Mouse (Mus musculus): Measurements from ENCODE around the gene Olfr522.

Olfr522 gene

GRCm38 (mm10) chr7:140167950-140168349, 3.4 kb upstream of the Olfr522 start:
- in situ Hi-C loops (cut with MboI, MseI) = no loop called here

GRCm38 (mm10) chr7:140160363-140160762, 4.2 kb downstream of the Olfr522 start:
- in situ Hi-C loops (cut with MboI, MseI) = no loop called here

GRCm38 (mm10) chr7:140154218-140154927, 10.2 kb downstream of the Olfr522 start, which contains the start of gene Sprn:
Sprn (minus strand) TSS chr7:140154877.
- in situ Hi-C loops (cut with MboI, MseI) = no loop called here

GRCm38 (mm10) chr7:140153829-140154217, 10.7 kb downstream of the Olfr522 start:
- in situ Hi-C loops (cut with MboI, MseI) = no loop called here

DNA sequence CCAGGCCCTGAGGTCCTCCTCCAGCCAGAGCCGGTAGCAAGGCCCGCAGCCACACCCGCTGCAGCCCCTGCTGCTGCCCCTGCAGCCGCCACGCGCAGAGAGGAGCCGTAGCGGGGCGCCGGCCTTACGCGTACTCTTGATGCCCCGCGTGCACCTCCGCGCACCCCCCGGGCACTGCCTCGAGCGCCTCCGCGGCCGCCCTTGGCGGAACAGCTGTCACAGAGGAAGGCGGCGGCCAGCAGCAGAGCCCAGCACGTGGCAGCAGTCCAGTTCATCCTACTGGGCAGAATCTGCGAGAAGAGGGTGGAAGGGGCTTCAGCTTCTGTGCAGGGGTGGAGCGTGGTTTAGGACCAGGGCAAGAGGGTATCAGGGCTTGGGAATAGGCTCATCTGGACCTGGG, 11.2 kb downstream of the Olfr522 start:
- in situ Hi-C loops (cut with MboI, MseI) = no loop called here

- in situ Hi-C loops (cut with MboI, MseI) = no loop called here
Measured at GRCm38 (mm10) chr7:140144550-140144949, 20.0 kb downstream of the Olfr522 start.

DNA sequence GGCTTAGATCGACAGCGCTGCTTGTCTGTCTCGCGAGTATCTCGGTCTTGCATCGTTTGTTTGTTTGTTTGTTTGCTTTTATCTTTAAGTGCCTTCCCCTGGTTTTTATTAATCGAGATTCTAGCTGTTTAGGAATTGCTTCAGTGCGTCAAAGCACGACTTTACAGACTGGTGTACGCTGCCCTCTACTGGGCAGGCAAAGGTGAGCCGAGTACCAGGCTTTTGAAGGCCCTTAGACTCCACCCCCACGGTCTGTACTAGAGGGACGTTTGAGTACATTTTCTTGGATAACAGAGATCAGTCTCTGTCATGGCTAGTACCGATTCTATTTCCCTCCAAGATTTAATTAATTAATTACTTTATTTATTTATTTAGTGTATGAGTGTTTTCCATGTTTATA, 23.2 kb downstream of the Olfr522 start:
- in situ Hi-C loops (cut with MboI, MseI) = no loop called here

DNA sequence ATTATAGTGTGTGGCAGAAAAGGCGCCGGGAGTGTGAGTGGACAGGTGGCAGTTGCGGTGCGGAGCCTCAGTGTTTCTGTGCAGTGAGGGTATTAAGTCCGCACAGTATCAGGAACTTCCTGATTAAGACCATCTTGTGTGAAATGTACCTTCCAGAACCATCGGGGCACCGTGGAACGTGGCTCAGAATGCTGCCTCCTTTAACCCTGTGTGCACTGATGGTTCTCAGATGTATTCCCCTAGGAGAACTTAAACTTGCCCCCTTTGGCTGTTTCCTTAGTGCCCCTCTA, 26.6 kb downstream of the Olfr522 start:
- in situ Hi-C loops (cut with MboI, MseI) = loop anchor here (10.0 kb wide), 1 partner anchor 53 kb away; the partner anchor contains the start of gene Caly

GRCm38 (mm10) chr7:140137135-140138020, 27.2 kb downstream of the Olfr522 start, which contains the start of gene Mtg1:
Mtg1 (plus strand) TSS chr7:140137564.
- in situ Hi-C loops (cut with MboI, MseI) = loop anchor here (10.0 kb wide), 1 partner anchor 53 kb away; the partner anchor contains the start of gene Caly

DNA sequence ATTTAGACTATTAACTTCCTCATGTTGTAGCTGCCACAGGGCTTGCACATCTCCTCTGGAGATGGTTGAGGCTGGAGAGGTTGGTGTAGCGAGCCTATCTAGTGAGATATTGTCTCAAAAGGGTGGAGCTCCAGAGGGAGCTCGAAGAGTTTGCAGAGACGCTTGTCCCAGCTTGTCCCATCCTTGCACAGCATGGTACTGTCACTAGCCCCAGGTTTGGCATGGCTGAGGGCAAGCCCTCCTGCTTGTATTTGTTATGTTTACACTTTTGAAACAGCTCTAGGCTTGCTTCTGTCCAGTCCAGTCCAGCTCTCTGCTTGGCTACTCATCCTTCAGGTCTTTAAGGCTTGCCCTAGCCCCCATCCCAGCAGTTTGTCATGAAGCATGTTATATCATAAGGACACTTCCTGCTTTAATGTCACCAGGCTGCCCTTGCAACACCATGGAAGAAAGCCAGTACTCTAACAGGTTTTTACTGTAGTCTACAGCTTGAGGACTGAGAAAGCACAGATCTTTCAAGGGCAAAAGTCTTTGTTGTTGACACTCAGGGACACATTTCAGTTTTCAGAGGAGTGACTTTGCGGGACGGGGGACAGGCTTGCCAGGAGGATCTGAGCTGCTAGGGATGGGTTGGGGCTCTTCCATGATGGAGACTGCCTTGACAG, 29.3 kb downstream of the Olfr522 start:
- in situ Hi-C loops (cut with MboI, MseI) = loop anchor here (10.0 kb wide), 1 partner anchor 50 kb away; the partner anchor contains the start of gene Caly

- in situ Hi-C loops (cut with MboI, MseI) = loop anchor here (10.0 kb wide), 1 partner anchor 49 kb away; the partner anchor contains the start of gene Caly
Measured at GRCm38 (mm10) chr7:140134033-140134432, 30.5 kb downstream of the Olfr522 start.

- in situ Hi-C loops (cut with MboI, MseI) = loop anchor here (10.0 kb wide), 1 partner anchor 47 kb away; the partner anchor contains the start of gene Caly
Measured at GRCm38 (mm10) chr7:140132184-140132583, 32.4 kb downstream of the Olfr522 start.

GRCm38 (mm10) chr7:140127911-140128310, 36.7 kb downstream of the Olfr522 start:
- in situ Hi-C loops (cut with MboI, MseI) = loop anchor here (10.0 kb wide), 1 partner anchor 1927 kb away; no protein-coding TSS in a partner anchor

DNA sequence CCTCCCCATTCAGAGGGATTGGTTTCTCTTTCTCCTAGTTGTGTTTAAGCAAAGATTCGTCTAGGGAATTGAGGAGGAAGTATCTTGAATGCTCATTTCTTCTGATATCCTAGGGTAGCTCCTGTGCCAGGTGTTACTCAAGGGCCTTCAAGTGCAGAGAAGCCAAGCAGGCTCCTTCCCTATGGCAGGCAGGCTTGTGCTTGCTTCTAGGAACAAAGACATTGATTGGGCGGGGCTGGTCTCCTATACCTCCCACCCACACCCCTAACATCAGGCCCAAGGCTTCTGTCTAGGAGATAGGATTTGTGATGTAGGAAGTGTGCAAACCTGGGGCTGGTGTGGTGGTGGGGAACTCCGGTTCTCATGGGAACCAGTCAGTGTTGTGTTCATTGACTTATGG, 37.6 kb downstream of the Olfr522 start:
- in situ Hi-C loops (cut with MboI, MseI) = loop anchor here (10.0 kb wide), 1 partner anchor 1928 kb away; no protein-coding TSS in a partner anchor

DNA sequence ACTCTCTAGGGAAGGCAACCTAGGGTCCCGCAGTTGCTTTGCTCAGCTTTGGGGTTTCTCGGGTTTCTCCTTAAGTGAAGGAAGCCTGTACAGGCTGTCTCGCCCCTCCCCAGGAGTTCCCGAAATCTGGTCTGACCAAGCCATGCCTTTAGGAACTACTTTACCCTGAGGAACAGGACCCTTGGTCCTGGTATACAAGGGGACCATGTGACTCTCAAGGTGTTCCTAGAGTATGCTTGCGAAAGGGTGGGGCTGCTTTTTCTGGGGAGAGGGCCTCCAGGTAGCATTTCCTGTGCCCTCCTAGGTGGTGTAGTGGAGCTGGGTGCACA, 38.6 kb downstream of the Olfr522 start:
- in situ Hi-C loops (cut with MboI, MseI) = loop anchor here (10.0 kb wide), 1 partner anchor 1929 kb away; no protein-coding TSS in a partner anchor

- in situ Hi-C loops (cut with MboI, MseI) = loop anchor here (10.0 kb wide), 1 partner anchor 1929 kb away; no protein-coding TSS in a partner anchor
Measured at GRCm38 (mm10) chr7:140125278-140126021, 39.1 kb downstream of the Olfr522 start.

DNA sequence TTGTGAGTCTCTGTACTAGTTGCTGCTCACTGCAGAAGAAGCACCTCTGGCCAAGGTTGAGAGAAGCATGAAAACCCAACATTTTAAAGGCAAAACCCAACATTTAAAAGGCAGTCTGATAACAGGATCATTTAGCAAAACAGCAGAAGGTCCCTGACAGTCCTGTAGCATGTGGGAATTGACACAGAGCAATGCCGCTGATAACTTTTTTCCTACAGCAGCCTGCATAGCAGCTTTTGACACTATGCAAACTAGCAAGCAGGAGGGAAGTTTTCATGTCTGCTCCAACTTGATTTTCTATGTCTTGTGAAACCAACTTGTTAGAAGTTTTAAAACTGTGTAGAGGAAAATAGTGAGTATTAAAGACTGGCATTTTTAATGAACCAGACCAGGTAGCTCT, 40.2 kb downstream of the Olfr522 start:
- in situ Hi-C loops (cut with MboI, MseI) = loop anchor here (10.0 kb wide), 1 partner anchor 1930 kb away; no protein-coding TSS in a partner anchor

DNA sequence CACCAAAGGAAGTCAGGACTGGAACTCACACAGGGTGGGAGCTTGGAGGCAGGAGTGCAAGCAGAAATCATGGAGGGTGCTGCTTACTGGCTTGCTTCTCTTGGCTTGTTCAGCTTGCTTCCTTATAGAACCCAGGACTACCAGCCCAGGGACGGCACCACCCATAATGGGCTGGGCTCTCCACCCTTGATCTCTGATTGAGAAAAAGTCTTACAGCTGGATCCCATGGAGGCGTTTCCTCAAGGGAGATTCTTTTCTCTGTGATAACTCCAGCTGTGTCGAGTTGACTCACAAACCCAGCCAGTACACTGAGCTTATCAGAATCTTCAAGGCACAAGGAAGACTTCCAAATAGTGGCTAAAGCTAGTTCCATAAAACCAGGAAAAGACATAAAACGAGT, 41.8 kb downstream of the Olfr522 start:
- in situ Hi-C loops (cut with MboI, MseI) = loop anchor here (10.0 kb wide), 1 partner anchor 1932 kb away; no protein-coding TSS in a partner anchor

DNA sequence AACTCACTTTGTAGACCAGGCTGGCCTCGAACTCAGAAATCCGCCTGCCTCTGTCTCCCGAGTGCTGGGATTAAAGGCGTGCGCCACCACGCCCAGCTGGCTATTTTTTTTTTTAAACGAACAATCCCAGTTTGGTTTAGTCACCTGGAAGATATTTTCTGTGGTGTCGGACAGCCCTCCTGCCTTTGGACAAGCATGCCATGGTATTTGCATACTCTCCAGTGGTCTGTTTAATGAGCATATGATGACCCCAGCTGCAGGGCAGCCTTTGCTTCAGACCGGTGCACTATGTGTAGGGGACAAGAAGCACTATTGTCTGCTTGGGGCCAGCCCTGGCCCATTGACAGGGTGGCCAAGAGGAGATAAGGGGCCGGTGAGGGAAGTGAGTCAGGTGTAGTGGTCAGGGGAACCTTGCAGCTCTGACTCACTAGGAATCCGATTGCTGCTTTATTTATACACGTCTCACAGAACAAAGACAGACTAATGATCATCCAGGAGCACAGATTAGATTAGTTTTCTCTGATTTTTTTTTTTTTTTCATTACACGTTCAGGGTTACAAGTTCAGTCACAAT, 43.1 kb downstream of the Olfr522 start:
- in situ Hi-C loops (cut with MboI, MseI) = loop anchor here (10.0 kb wide), 1 partner anchor 1933 kb away; no protein-coding TSS in a partner anchor

DNA sequence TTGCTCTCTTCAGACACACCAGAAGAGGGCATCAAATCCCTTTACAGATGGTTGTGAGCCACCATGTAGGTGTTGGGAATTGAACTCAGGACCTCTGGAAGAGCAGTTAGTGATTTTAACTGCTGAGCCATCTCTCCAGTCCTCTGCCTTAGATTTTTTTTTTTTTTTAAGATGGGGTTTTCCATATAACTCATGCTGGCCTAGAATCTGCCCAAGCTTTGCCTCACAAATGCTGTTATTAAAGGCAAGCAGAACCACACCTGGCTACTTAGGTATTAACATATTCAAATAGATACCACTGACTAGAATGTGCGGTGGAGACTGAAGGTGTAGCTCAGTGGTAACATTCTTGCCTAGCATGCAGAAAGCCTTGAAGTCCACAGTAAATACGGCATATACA, 44.1 kb downstream of the Olfr522 start:
- in situ Hi-C loops (cut with MboI, MseI) = loop anchor here (10.0 kb wide), 1 partner anchor 1934 kb away; no protein-coding TSS in a partner anchor
